ENCODE assay signal across 13 mouse cellular contexts in genomic region chr8:12429601-12430172, GRCm38 (mm10). TPM values are rescaled to one million over a fixed set of nuclear protein-coding genes. Genes with fewer than 3 reads are reported as not detected.
DNase-seq lines count a peak whose midpoint lies in the region; ATAC-seq and TF ChIP-seq lines count a peak whose summit lies in the region.
"Had no signal": no experiment of that assay in that cellular context is flagged by ENCODE, and none has a peak within 500 bp of the region (broad histone marks: within the 10 kb centered on the region; RNA-seq: fewer than 3 reads in every experiment).

No protein-coding gene starts in this region.

- no peak for ATAC-seq in limb, embryonic 13.5 days (ENCODE audit: low FRiP score, low read depth)
- ATAC-seq in forebrain, embryonic 14.5 days: peak; percentile 22
- ATAC-seq in limb, embryonic 15.5 days (ENCODE audit: insufficient number of reproducible peaks, low FRiP score, low TSS enrichment, low read depth): no peak

- H3K4me1 ChIP-seq in limb, embryonic 13.5 days: peaks cover 32% of the 10 kb centered on the region
- H3K4me1 ChIP-seq in limb, embryonic 10.5 days: peaks cover 25% of the 10 kb centered on the region
- H3K4me1 ChIP-seq in forebrain, embryonic 14.5 days (ENCODE audit: control insufficient read depth, insufficient read depth, low read length): peaks cover 60% of the 10 kb centered on the region
- H3K4me1 ChIP-seq in limb, embryonic 15.5 days: peaks cover 33% of the 10 kb centered on the region
- H3K4me1 ChIP-seq in olfactory bulb, adult 2 months (ENCODE audit: control insufficient read depth, insufficient read depth, low read length): peaks cover 26% of the 10 kb centered on the region
- H3K4me1 ChIP-seq: liver, embryonic 15.5 days had no signal

- H3K4me2 ChIP-seq in limb, embryonic 13.5 days (replicated peaks): peak overlapping the region; percentile 51; the same call in 1 of the 2 replicates
- peak overlapping the region; percentile 73 for H3K4me2 ChIP-seq in forebrain, embryonic 14.5 days (ENCODE audit: low read length)
- peak overlapping the region; percentile 38; the same call in 1 of the 2 replicates for H3K4me2 ChIP-seq in limb, embryonic 15.5 days
- H3K4me2 ChIP-seq: liver, embryonic 15.5 days had no signal

- no peak overlapping the region for H3K27ac ChIP-seq in limb, embryonic 13.5 days
- no peak overlapping the region for H3K27ac ChIP-seq in limb, embryonic 10.5 days
- H3K27ac ChIP-seq in forebrain, embryonic 14.5 days (ENCODE audit: low read depth, low read length): peak overlapping the region; percentile 84
- H3K27ac ChIP-seq in limb, embryonic 15.5 days: no peak overlapping the region
- H3K27ac ChIP-seq in olfactory bulb, adult 2 months (ENCODE audit: insufficient read depth, low read depth, low read length): 0 out of 2 replicates have a peak overlapping the region, but pooled peaks have one; percentile 3
- H3K27ac ChIP-seq: kidney, postnatal 0 days; liver, embryonic 15.5 days had no signal

- H3K27me3 ChIP-seq in limb, embryonic 13.5 days: peaks cover 99% of the 10 kb centered on the region
- peaks cover 100% of the 10 kb centered on the region for H3K27me3 ChIP-seq in limb, embryonic 10.5 days (ENCODE audit: low read depth, poor library complexity, severe bottlenecking)
- H3K27me3 ChIP-seq in forebrain, embryonic 14.5 days (replicated peaks; ENCODE audit: control insufficient read depth, insufficient read depth, low read length): 0 out of 2 replicates have a peak, but pooled peaks cover 8% of the 10 kb centered on the region
- peaks cover 98% of the 10 kb centered on the region for H3K27me3 ChIP-seq in limb, embryonic 15.5 days

- DNase-seq in limb, embryonic 10.5 days (ENCODE audit: low spot score): no peak
- no peak for DNase-seq in forebrain, embryonic 14.5 days (ENCODE audit: low spot score)
- no peak for DNase-seq in spleen, postnatal 10 days (ENCODE audit: low spot score in 2 of 2)
- no peak for DNase-seq in testis, postnatal 10 days (ENCODE audit: low spot score)
- DNase-seq in cerebellum, postnatal 10 days: no peak
- DNase-seq: gastrocnemius, postnatal 25 days; thymus, postnatal 14 days had no signal

- H3K4me3 ChIP-seq in limb, embryonic 13.5 days: no peak overlapping the region
- H3K4me3 ChIP-seq in limb, embryonic 10.5 days: no peak overlapping the region
- H3K4me3 ChIP-seq in forebrain, embryonic 14.5 days (ENCODE audit: low read depth, low read length): no peak overlapping the region
- 0 out of 2 replicates have a peak overlapping the region, but pooled peaks have one; percentile 26 for H3K4me3 ChIP-seq in limb, embryonic 15.5 days
- no peak overlapping the region for H3K4me3 ChIP-seq in olfactory bulb, adult 2 months (ENCODE audit: insufficient read depth, low read depth, low read length)
- H3K4me3 ChIP-seq: liver, embryonic 15.5 days had no signal

- 13% methylated on average over 9 of the region's 9 CpGs for WGBS in limb, embryonic 13.5 days
- WGBS in limb, embryonic 10.5 days: 11% methylated on average over 9 of the region's 9 CpGs
- 1% methylated on average over 9 of the region's 9 CpGs for WGBS in forebrain, embryonic 14.5 days
- 8% methylated on average over 9 of the region's 9 CpGs for WGBS in limb, embryonic 15.5 days
- 40% methylated on average over 9 of the region's 9 CpGs for WGBS in olfactory bulb, adult 2 months

- TF ChIP-seq CTCF in olfactory bulb, adult 2 months (IDR thresholded peaks at IDR 0.05; ENCODE audit: insufficient read depth, low read depth, low read length): no peak

- H3K9ac ChIP-seq in limb, embryonic 13.5 days: no peak overlapping the region
- no peak overlapping the region for H3K9ac ChIP-seq in forebrain, embryonic 14.5 days (ENCODE audit: low read length)
- no peak overlapping the region for H3K9ac ChIP-seq in limb, embryonic 15.5 days
- H3K9ac ChIP-seq: liver, embryonic 15.5 days had no signal

- TF ChIP-seq POLR2A in olfactory bulb, adult 2 months (IDR thresholded peaks at IDR 0.05; ENCODE audit: insufficient read depth, low read depth, low read length): no peak

- H3K9me3 ChIP-seq in limb, embryonic 13.5 days: no peaks in the 10 kb centered on the region
- H3K9me3 ChIP-seq in limb, embryonic 10.5 days (replicated peaks): no peaks in the 10 kb centered on the region
- no peaks in the 10 kb centered on the region for H3K9me3 ChIP-seq in forebrain, embryonic 14.5 days (replicated peaks; ENCODE audit: control insufficient read depth, low read length)
- no peaks in the 10 kb centered on the region for H3K9me3 ChIP-seq in limb, embryonic 15.5 days
- H3K9me3 ChIP-seq: liver, embryonic 15.5 days had no signal

- H3K36me3 ChIP-seq in limb, embryonic 13.5 days: no peaks in the 10 kb centered on the region
- no peaks in the 10 kb centered on the region for H3K36me3 ChIP-seq in limb, embryonic 10.5 days
- peaks cover 3% of the 10 kb centered on the region; the same call in 1 of the 2 replicates for H3K36me3 ChIP-seq in forebrain, embryonic 14.5 days (ENCODE audit: control insufficient read depth, insufficient read depth, low read length)
- no peaks in the 10 kb centered on the region for H3K36me3 ChIP-seq in limb, embryonic 15.5 days
- H3K36me3 ChIP-seq: liver, embryonic 15.5 days had no signal

RNA-seq across cellular contexts. Expression of gene Sox1, which starts 34.6 kb away (rescaled TPM):
- not detected in 2 replicates for polyA plus RNA-seq in limb, embryonic 13.5 days (2015; fragmentation: Nextera tagmentation; extraction: Ambion mirVana)
- not detected in 2 replicates for polyA plus RNA-seq in limb, embryonic 10.5 days (2016; fragmentation: Nextera tagmentation; extraction: Ambion mirVana)
- polyA plus RNA-seq in forebrain, embryonic 14.5 days (2014; fragmentation: Nextera tagmentation; extraction: Ambion mirVana): 5.7 and 6.1 TPM in 2 replicates
- polyA plus RNA-seq in limb, embryonic 15.5 days (2015; fragmentation: Nextera tagmentation; extraction: Ambion mirVana): not detected in 2 replicates
- polyA plus RNA-seq in olfactory bulb, adult 2 months (2012; ENCODE audit: insufficient read depth, insufficient read length, low replicate concordance, missing spikeins): not detected in 2 replicates
- polyA plus RNA-seq: kidney, postnatal 0 days; liver, embryonic 15.5 days; spleen, adult 2 months had no signal

Comparison
In these comparisons a context has a peak if more than half of its experiments do, and no peak if none do; other contexts are left out.
1. H3K27ac ChIP-seq: peak in forebrain, embryonic 14.5 days (single experiment) and olfactory bulb, adult 2 months (single experiment); none in limb, embryonic 13.5 days (single experiment), limb, embryonic 10.5 days (single experiment) and limb, embryonic 15.5 days (single experiment).
2. Peak in every context shown above with its lines, with median percentiles within 50 percentile points of each other: H3K4me2 ChIP-seq.